Mouse (Mus musculus): ENCODE measurements around the gene Arxes2. TPM values are rescaled to one million over a fixed set of nuclear protein-coding genes. Genes with fewer than 3 reads are reported as not detected.
A peak's percentile ranks its signal among the peaks of the same experiment; 100 is the strongest.
"Not testable (repeated sequence)": the region's sequence is repeated elsewhere in the genome, so short reads cannot be mapped to it uniquely, and the experiment has no call there.

The Arxes2 gene
- polyA plus RNA-seq, 1 experiment from 2014 or later, result 62.1 TPM

GRCm38 (mm10) chrX:135973597-135974423, 19.8 kb upstream of the Arxes2 start:
- Histone ChIP-seq H3K4me3 (ENCODE audit: low read length) (no peak overlapping the region), H3K27ac (ENCODE audit: low read length) (no peak overlapping the region), H3K9ac (ENCODE audit: low read length) (no peak overlapping the region), H3K27me3 (ENCODE audit: control insufficient read depth, insufficient read depth, low read length) (no peaks in the 10 kb centered on the region), H3K4me1 (ENCODE audit: control insufficient read depth, insufficient read depth, low read length) (no peaks in the 10 kb centered on the region), H3K4me2 (ENCODE audit: low read depth, low read length) (no peak overlapping the region), H3K9me3 (replicated peaks; ENCODE audit: control insufficient read depth, low read length) (no peaks in the 10 kb centered on the region; the same call in 1 of the 2 replicates), H3K36me3 (ENCODE audit: control insufficient read depth, insufficient read depth) (no peaks in the 10 kb centered on the region)
- no peak for ATAC-seq (replicated peaks; ENCODE audit: extremely low read depth, insufficient read depth, low FRiP score)
- 74% methylated on average over 10 of the region's 10 CpGs for WGBS

GRCm38 (mm10) chrX:135974424-135975225, 19.0 kb upstream of the Arxes2 start:
- no peaks in the 10 kb centered on the region; the same call in 1 of the 2 replicates for H3K9me3 ChIP-seq (replicated peaks; ENCODE audit: control insufficient read depth, low read length)
- H3K36me3 ChIP-seq (ENCODE audit: control insufficient read depth, insufficient read depth), result no peaks in the 10 kb centered on the region
- no peaks in the 10 kb centered on the region for H3K27me3 ChIP-seq (ENCODE audit: control insufficient read depth, insufficient read depth, low read length)
- H3K9ac ChIP-seq (ENCODE audit: low read length), result no peak overlapping the region
- WGBS, result 54% methylated on average over 20 of the region's 20 CpGs
- no peaks in the 10 kb centered on the region for H3K4me1 ChIP-seq (ENCODE audit: control insufficient read depth, insufficient read depth, low read length)
- no peak overlapping the region for H3K27ac ChIP-seq (ENCODE audit: low read length)
- peak overlapping the region; percentile 28 for H3K4me2 ChIP-seq (ENCODE audit: low read depth, low read length)
- H3K4me3 ChIP-seq (ENCODE audit: low read length), result no peak overlapping the region
- no peak for ATAC-seq (replicated peaks; ENCODE audit: extremely low read depth, insufficient read depth, low FRiP score)

- 16% methylated on average over 8 of the region's 8 CpGs for WGBS
- H3K27me3 ChIP-seq (ENCODE audit: control insufficient read depth, insufficient read depth, low read length), result no peaks in the 10 kb centered on the region
- no peak for ATAC-seq (replicated peaks; ENCODE audit: extremely low read depth, insufficient read depth, low FRiP score)
- H3K36me3 ChIP-seq (ENCODE audit: control insufficient read depth, insufficient read depth), result no peaks in the 10 kb centered on the region
- no peak overlapping the region for H3K27ac ChIP-seq (ENCODE audit: low read length)
- no peaks in the 10 kb centered on the region for H3K4me1 ChIP-seq (ENCODE audit: control insufficient read depth, insufficient read depth, low read length)
- no peak overlapping the region for H3K4me3 ChIP-seq (ENCODE audit: low read length)
- H3K9me3 ChIP-seq (replicated peaks; ENCODE audit: control insufficient read depth, low read length), result no peaks in the 10 kb centered on the region; the same call in 1 of the 2 replicates
- peak overlapping the region; percentile 28; the same call in 1 of the 2 replicates for H3K4me2 ChIP-seq (ENCODE audit: low read depth, low read length)
- no peak overlapping the region for H3K9ac ChIP-seq (ENCODE audit: low read length)
Observed at GRCm38 (mm10) chrX:135975226-135975552, 18.4 kb upstream of the Arxes2 start.

- H3K27ac ChIP-seq (ENCODE audit: low read length), result no peak overlapping the region
- no peaks in the 10 kb centered on the region for H3K4me1 ChIP-seq (ENCODE audit: control insufficient read depth, insufficient read depth, low read length)
- no peak for ATAC-seq (replicated peaks; ENCODE audit: extremely low read depth, insufficient read depth, low FRiP score)
- no peak overlapping the region for H3K4me3 ChIP-seq (ENCODE audit: low read length)
- H3K9me3 ChIP-seq (replicated peaks; ENCODE audit: control insufficient read depth, low read length), result no peaks in the 10 kb centered on the region
- no peak overlapping the region for H3K4me2 ChIP-seq (ENCODE audit: low read depth, low read length)
- H3K9ac ChIP-seq (ENCODE audit: low read length), result no peak overlapping the region
- no peaks in the 10 kb centered on the region for H3K36me3 ChIP-seq (ENCODE audit: control insufficient read depth, insufficient read depth)
- no peaks in the 10 kb centered on the region for H3K27me3 ChIP-seq (ENCODE audit: control insufficient read depth, insufficient read depth, low read length)
- WGBS, result 70% methylated on average over 6 of the region's 6 CpGs
Observed at GRCm38 (mm10) chrX:135984539-135985260, 8.9 kb upstream of the Arxes2 start.

- no peaks in the 10 kb centered on the region for H3K36me3 ChIP-seq (ENCODE audit: control insufficient read depth, insufficient read depth)
- H3K9me3 ChIP-seq (replicated peaks; ENCODE audit: control insufficient read depth, low read length), result no peaks in the 10 kb centered on the region
- H3K27ac ChIP-seq (ENCODE audit: low read length), result no peak overlapping the region
- no peaks in the 10 kb centered on the region for H3K4me1 ChIP-seq (ENCODE audit: control insufficient read depth, insufficient read depth, low read length)
- ATAC-seq (replicated peaks; ENCODE audit: extremely low read depth, insufficient read depth, low FRiP score), result no peak
- no peak overlapping the region for H3K4me3 ChIP-seq (ENCODE audit: low read length)
- no peak overlapping the region for H3K9ac ChIP-seq (ENCODE audit: low read length)
- H3K4me2 ChIP-seq (ENCODE audit: low read depth, low read length), result no peak overlapping the region
- H3K27me3 ChIP-seq (ENCODE audit: control insufficient read depth, insufficient read depth, low read length), result no peaks in the 10 kb centered on the region
- 92% methylated on average over 3 of the region's 3 CpGs for WGBS
Observed at GRCm38 (mm10) chrX:135986267-135986666, 7.4 kb upstream of the Arxes2 start.

GRCm38 (mm10) chrX:135990661-135991060, 3.0 kb upstream of the Arxes2 start:
- H3K27me3 ChIP-seq (ENCODE audit: control insufficient read depth, insufficient read depth, low read length), result no peaks in the 10 kb centered on the region
- no peak overlapping the region for H3K9ac ChIP-seq (ENCODE audit: low read length)
- H3K9me3 ChIP-seq (replicated peaks; ENCODE audit: control insufficient read depth, low read length), result no peaks in the 10 kb centered on the region
- H3K36me3 ChIP-seq (ENCODE audit: control insufficient read depth, insufficient read depth), result no peaks in the 10 kb centered on the region
- no peak overlapping the region for H3K4me2 ChIP-seq (ENCODE audit: low read depth, low read length)
- ATAC-seq (replicated peaks; ENCODE audit: extremely low read depth, insufficient read depth, low FRiP score), result no peak
- no peak overlapping the region for H3K27ac ChIP-seq (ENCODE audit: low read length)
- no peaks in the 10 kb centered on the region for H3K4me1 ChIP-seq (ENCODE audit: control insufficient read depth, insufficient read depth, low read length)
- WGBS, result 53% methylated on average over 2 of the region's 2 CpGs
- no peak overlapping the region for H3K4me3 ChIP-seq (ENCODE audit: low read length)

GRCm38 (mm10) chrX:135993192-135993594, 431 bp upstream of the Arxes2 start:
- not testable (repeated sequence) for H3K4me2 ChIP-seq (ENCODE audit: low read depth, low read length); H3K9ac ChIP-seq (ENCODE audit: low read length); H3K27ac ChIP-seq (ENCODE audit: low read length); H3K27me3 ChIP-seq (ENCODE audit: control insufficient read depth, insufficient read depth, low read length); H3K9me3 ChIP-seq (replicated peaks; ENCODE audit: control insufficient read depth, low read length); H3K36me3 ChIP-seq (ENCODE audit: control insufficient read depth, insufficient read depth); H3K4me1 ChIP-seq (ENCODE audit: control insufficient read depth, insufficient read depth, low read length); H3K4me3 ChIP-seq (ENCODE audit: low read length)
- WGBS, result 63% methylated on average over 2 of the region's 3 CpGs
- ATAC-seq (replicated peaks; ENCODE audit: extremely low read depth, insufficient read depth, low FRiP score), result peak; percentile 71

GRCm38 (mm10) chrX:136007199-136007843, 13.7 kb downstream of the Arxes2 start:
- 51% methylated on average over 5 of the region's 5 CpGs for WGBS
- ATAC-seq (replicated peaks; ENCODE audit: extremely low read depth, insufficient read depth, low FRiP score), result no peak
- no peaks in the 10 kb centered on the region for H3K27me3 ChIP-seq (ENCODE audit: control insufficient read depth, insufficient read depth, low read length)
- H3K4me2 ChIP-seq (ENCODE audit: low read depth, low read length), result no peak overlapping the region
- no peak overlapping the region for H3K4me3 ChIP-seq (ENCODE audit: low read length)
- no peaks in the 10 kb centered on the region for H3K36me3 ChIP-seq (ENCODE audit: control insufficient read depth, insufficient read depth)
- no peak overlapping the region for H3K9ac ChIP-seq (ENCODE audit: low read length)
- no peaks in the 10 kb centered on the region for H3K9me3 ChIP-seq (replicated peaks; ENCODE audit: control insufficient read depth, low read length)
- H3K4me1 ChIP-seq (ENCODE audit: control insufficient read depth, insufficient read depth, low read length), result no peaks in the 10 kb centered on the region
- no peak overlapping the region for H3K27ac ChIP-seq (ENCODE audit: low read length)
